Mouse (Mus musculus) R1 (cell line): ENCODE measurements around the gene 1700012B09Rik.
A peak's percentile ranks its signal among the peaks of the same experiment; 100 is the strongest.

ENCODE experiments used
- DNase-seq: peaks from one replicate; pipeline ENCODE4 v3.0.0-alpha.2; 2018; ENCODE audit warnings: low read depth, low spot score

1700012B09Rik gene

GRCm38 (mm10) chr9:14730941-14731541 is 39.8 kb downstream of the 1700012B09Rik start:
- peak; percentile 47 for DNase-seq

GRCm38 (mm10) chr9:14728365-14728764 is 42.5 kb downstream of the 1700012B09Rik start:
- DNase-seq: no peak

GRCm38 (mm10) chr9:14726629-14727028 is 44.2 kb downstream of the 1700012B09Rik start:
- DNase-seq: no peak

DNA sequence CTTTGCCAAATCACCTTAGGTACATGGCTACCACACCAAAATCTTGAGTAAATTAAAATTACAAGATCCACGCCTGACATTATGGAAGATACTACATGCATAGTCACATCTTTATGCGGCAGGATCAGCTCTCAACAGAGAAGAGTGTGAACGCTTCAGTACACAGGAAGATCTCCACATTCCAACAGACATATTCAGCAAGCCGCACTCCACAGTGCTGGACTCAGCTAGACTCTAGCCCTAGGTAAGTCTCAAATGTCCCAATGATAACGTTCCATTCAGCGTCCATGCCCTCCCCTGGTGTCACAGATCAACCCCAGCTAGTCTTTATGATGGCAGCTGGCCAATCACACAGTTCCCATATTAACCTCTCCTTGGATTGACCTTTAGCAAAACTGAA is 44.8 kb downstream of the 1700012B09Rik start:
- DNase-seq: no peak

DNA sequence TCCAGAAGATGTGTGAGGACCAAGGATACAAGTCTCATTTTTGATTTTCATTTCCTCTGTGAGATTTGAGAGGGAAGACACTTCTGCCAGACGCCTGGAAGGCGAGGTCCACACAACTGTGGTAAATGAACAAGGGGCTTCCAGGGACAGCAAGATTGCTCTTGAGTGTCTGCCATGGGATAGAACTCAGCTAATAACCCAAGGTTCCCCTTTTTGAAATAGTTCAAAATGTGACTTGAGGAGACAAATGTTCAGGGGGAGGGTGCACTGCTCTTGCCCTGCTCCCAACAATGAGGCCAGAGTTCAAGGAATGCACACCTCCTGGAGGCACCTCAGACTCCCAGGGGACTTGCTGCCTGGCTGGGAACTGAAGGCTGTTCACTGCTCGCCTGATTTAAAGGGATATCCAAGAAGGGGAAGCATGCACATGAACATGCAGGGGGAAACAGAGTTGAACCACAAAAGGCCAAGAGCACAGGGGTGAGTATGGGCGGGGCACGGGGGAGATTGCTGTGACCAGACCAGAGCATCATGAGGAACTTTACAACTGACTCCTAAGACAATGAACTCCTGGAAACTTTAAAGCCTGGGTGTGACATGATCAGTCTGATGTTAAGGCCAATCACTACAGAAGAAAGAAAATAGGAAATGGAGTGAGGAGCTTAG is 45.9 kb downstream of the 1700012B09Rik start:
- DNase-seq: no peak

DNA sequence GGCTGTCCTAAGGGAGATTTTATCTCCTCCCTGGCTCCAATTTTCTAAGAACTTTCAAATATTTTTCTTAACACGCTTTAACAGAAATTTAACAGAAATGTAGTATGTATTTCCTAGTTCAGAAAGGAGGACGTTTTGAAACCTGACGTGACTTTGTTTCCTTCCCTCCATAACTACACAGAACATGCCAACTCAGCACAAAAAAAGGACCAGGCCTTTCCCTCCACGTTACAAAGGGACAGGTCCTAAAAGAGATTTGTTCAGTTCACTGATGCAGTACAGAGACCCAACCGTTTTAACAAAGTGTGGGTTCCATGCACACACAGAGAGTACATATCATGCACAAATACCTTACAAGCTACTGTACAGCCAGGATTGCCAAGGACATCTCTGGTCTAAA is 49.2 kb downstream of the 1700012B09Rik start:
- no peak for DNase-seq

DNA sequence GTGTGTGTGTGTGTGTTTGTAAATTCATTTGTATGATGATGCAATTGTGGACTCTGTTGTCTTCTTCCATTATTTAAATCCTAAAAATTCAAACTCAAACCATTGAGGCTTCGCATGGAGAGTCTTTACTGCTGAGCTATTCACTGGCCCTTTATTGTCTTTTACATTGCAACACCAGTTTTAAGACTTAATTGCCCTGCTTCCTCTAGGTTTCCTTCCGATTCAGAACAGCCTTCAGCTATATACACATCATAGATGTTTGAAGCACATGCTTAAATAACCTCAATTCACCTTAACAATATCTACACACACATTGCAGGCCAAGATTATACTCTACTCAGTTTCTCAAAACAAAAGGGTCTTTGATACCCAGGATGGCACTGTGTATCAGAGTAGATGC is 50.4 kb downstream of the 1700012B09Rik start:
- DNase-seq: no peak

DNA sequence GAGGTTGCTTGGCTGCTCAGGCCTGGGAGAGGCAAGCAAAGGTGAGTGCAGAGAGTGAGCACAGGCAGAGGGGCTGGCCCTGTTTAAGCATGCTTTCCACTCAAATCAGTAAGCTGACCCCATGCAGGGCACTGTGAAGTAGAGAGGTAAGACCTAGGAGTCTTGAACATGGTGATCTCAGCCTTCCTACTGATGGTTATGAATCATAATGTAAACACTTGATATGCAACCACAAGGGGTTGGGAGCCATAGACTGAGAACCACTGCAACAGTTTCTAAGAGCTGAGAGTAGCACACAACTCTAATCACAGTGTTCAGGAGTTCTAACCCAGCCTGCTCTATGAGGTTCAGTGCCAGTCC is 52.5 kb downstream of the 1700012B09Rik start:
- no peak for DNase-seq

GRCm38 (mm10) chr9:14717689-14718331 is 53.0 kb downstream of the 1700012B09Rik start:
- DNase-seq: no peak

DNA sequence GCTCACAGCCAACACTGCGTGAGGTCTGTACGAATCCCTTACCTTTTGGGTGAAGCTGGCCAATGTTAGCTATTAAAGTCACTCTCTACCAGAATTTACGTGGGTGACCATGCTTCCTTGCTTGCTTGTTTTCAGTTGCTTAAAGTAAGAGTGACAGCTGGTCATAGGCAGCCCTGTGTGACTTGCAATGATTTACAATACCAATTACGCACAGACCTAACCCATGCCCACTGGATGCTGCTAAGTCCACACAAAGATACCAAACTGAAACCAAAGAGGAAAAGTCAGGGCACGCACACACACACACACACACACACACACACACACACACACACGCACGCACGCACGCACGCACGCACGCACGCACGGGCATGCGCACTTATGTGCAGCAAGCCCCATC is 55.6 kb downstream of the 1700012B09Rik start:
- DNase-seq: no peak

GRCm38 (mm10) chr9:14710910-14711309 is 59.9 kb downstream of the 1700012B09Rik start:
- no peak for DNase-seq
